Mouse (Mus musculus) olfactory bulb, adult 2 months (tissue): ENCODE measurements at regions not wholly inside any gene's neighbourhood (a gene's known extent, or its start where the extent isn't known, plus 50 kb on each side); places are given as distances from the start of the nearest gene placed in this dataset.

Experiments
- H3K27ac ChIP-seq: fragments of 200-500 bp; 2 replicates; pipeline ENCODE4 v1.5.1; 2012; ENCODE audit warnings: low read depth, low read length; ENCODE audit not compliant: insufficient read depth
- H3K4me1 ChIP-seq: fragments of 200-500 bp; 2 replicates; pipeline ENCODE4 v1.6.1; 2012; ENCODE audit warnings: low read length; ENCODE audit not compliant: control insufficient read depth, insufficient read depth
- H3K4me3 ChIP-seq: fragments of 200-500 bp; 2 replicates; pipeline ENCODE4 v1.5.1; 2012; ENCODE audit warnings: mild to moderate bottlenecking, low read depth, low read length, moderate library complexity; ENCODE audit not compliant: insufficient read depth
- CTCF ChIP-seq: fragments of 200-500 bp; IDR thresholded peaks from 2 replicates; pipeline ENCODE4 v1.5.1; 2012; ENCODE audit warnings: low read depth, mild to moderate bottlenecking, low read length, moderate library complexity; ENCODE audit not compliant: insufficient read depth
- POLR2A ChIP-seq: fragments of 200-500 bp; IDR thresholded peaks from 2 replicates; pipeline ENCODE4 v1.6.1; 2012; ENCODE audit warnings: mild to moderate bottlenecking, low read depth, low read length, moderate library complexity; ENCODE audit not compliant: insufficient read depth
- WGBS: fragments of 180-500 bp; shearing (Covaris S2); methylation state at CpG from one replicate; pipeline ENCODE4 v1.1.7; 2018; 5-methylcytosine and 5-hydroxymethylcytosine counted together

DNA sequence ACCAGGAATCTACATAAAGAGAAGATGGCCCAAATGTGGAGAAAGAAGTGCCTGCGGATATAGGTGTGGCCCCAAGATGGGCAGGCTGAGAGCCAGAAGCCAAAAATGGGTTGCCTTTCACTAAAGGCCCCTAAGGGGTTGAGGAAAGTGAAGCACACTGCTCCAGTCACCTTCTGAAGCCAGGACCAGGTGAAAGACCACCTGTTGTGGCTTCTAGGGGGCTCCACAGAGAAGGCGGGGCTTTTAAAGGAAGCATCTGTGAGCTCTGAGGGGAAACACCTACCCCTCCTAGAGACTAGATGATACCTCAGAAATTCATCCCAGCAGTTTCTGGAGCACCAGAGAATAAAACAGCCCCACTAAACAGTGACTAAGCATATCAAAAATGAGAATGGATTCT is 105.1 kb downstream of the Setd4 start:
- Histone ChIP-seq H3K27ac (no peak overlapping the region), H3K4me3 (no peak overlapping the region), H3K4me1 (no peaks in the 10 kb centered on the region)
- 95% methylated on average over 2 of the region's 2 CpGs for WGBS
- TF ChIP-seq POLR2A, result no peak
- TF ChIP-seq CTCF, result no peak

DNA sequence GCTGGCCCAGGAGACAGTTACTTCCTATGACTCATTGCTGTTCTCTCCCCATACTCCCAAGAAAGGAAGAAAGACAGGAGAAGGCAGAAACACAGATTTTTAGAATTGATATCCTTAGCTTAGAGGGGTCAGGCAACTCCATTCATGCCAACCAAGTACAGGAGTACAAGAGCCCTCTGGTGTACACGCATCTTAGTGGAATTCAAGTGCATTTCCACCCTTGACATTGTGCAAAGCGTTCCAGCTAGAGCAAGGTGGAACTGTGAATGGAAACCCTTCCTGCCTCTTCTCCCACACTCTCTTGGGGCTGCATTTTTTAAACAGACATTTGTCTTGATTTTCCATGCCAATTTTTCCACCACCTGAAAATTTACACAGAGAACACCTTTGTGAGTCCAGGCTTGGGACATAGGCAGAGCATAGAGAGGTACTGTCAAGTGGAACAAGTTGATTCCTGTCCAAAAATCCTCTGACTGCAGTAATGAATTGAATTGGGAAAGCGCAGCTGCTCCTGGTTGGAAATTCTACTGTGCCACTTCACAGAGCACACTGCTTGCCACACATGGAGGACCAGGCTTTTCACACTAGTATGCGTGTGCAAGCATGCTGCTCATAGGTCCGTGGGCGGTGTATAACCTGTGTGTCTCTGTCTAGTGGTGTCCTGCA is 110.4 kb downstream of the Setd4 start:
- 87% methylated on average over 6 of the region's 6 CpGs for WGBS
- no peak for TF ChIP-seq CTCF
- TF ChIP-seq POLR2A, result no peak
- no peaks in the 10 kb centered on the region for H3K4me1 ChIP-seq
- H3K4me3 ChIP-seq, result no peak overlapping the region
- H3K27ac ChIP-seq, result no peak overlapping the region

DNA sequence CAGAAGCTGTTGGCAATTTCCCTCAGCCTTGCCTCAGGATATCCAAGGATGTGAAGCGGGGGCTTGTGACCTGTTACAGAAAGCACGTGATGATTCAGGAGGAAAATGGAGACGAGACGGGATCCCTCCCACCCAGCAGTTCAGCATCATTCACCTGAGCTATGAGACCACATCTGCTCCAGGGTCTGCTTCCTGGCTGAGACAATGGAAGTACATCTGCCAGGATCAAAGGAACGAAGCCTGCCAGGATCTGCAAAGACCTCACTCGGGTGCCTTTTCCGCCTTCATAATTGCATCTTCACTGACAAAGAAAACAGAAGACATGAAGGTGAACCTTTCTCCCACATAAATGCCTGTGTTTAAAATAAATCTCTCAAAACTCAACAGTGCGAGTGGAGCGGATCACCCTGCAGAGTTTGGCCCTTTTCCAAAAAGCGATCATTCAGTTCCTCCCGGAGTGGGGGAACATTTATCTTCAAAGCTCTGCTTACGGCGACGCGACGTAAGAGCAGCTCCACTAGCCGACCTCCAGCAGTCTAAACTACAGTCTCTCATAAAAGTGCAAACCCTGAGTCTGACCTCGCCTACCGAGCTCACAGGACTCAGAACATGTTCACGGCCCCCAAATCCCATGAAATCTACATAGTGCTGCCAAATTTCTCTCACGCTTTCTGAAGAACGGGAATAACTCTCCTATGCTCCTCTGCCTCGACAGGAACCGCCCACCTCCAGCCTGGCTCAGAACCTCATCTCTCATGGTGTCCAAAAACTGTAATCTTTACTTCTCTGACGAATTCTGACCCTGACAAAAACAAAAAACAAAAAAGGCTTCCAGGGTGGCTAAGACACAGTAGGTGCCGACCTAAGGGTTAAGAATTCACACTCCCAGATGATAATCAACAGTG is 117.0 kb downstream of the Setd4 start:
- 25% methylated on average over 26 of the region's 26 CpGs for WGBS
- H3K4me1 ChIP-seq, result peaks cover 2% of the 10 kb centered on the region
- no peak for TF ChIP-seq POLR2A
- TF ChIP-seq CTCF, result no peak
- H3K4me3 ChIP-seq, result no peak overlapping the region
- no peak overlapping the region for H3K27ac ChIP-seq

DNA sequence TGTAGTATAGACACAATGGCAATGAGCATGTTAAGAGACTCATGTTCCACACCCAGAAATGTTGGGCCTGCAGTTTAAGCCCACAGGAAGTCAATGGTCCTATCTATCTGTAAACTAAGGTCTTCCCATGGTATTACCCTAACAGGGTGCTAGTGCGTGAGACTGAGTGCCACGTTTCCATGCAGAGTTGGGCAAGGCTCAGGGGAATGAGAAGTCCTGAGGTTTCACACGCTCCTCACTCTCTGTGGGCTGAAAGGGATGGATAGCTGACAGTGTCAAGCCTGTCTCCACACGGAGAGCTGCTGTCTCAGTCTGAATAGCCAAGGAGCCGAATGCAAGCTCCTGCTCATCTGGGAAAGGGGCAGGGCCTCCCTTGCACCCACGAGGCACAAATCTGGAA is 133.9 kb downstream of the Setd4 start:
- Histone ChIP-seq H3K27ac (no peak overlapping the region), H3K4me1 (no peaks in the 10 kb centered on the region), H3K4me3 (no peak overlapping the region)
- 82% methylated on average over 6 of the region's 6 CpGs for WGBS
- TF ChIP-seq CTCF (no peak), POLR2A (no peak)

DNA sequence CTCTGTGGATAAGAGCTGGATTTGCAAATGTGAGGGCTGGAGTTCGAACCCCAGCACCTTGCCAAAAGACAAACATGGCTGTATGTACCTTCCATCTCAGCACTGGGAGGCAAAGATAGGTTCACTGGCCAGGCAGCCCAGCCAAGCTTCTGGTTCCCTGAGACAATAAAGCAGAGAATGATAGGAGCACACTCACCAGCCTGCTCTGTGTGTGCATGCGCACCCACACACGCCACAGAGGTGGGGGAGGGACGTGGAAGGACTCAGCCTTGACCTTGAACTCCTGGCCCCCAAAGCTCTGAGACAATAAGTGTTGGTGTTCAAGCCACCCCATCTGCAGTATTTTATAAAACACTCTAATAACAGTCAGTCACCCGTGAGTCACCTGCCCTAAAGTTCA is 138.1 kb downstream of the Setd4 start:
- no peak overlapping the region for H3K4me3 ChIP-seq
- TF ChIP-seq CTCF (no peak), POLR2A (no peak)
- 95% methylated on average over 5 of the region's 5 CpGs for WGBS

DNA sequence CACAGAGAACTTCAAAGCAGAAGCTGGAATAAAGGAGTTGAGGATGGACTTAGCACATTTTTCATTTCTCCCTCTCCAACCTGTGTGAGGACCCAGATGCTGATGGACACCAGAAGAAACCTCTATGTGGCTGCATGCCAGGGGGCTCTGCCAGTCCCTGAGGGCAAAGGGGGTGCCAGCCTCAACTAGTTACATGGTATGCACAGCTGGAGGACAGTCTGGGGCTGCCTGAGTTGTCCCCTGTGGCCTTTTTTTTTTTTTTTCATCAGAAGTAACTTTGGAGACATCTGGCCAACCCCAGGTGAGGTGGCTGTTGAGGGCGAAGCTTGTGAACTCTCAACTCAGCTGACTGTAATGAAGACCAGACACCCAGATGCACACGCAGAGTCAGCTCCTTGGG is 139.0 kb downstream of the Setd4 start:
- no peak for TF ChIP-seq POLR2A
- no peak for TF ChIP-seq CTCF
- H3K4me3 ChIP-seq, result no peak overlapping the region
- WGBS, result 85% methylated on average over 2 of the region's 2 CpGs
- H3K4me1 ChIP-seq, result no peaks in the 10 kb centered on the region
- no peak overlapping the region for H3K27ac ChIP-seq

More for the DNA sequence above, 138.1 kb downstream of the Setd4 start:
- no peak overlapping the region for H3K27ac ChIP-seq
- no peaks in the 10 kb centered on the region for H3K4me1 ChIP-seq

DNA sequence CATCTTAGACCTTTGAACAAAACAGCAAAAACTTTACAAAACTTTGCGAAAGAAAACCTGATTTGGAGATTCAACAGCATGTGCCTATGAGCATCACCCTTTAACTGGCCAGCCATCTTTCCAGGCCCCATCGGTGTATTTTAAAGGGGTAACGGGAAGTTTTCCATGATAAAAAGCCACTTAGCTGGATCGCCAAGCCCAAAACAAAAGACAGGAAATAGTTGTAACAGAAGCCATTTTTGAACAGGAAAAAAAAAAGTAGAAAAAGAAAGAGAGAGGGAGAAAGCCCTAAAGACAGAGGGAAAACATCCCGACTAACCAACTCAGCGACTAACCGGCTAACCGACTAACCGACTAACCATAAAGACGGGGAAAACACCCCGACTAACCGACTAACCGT is 140.5 kb downstream of the Setd4 start:
- WGBS, result 82% methylated on average over 13 of the region's 13 CpGs
- TF ChIP-seq POLR2A (no peak), CTCF (no peak)
- Histone ChIP-seq H3K4me1 (peaks cover 7% of the 10 kb centered on the region; the same call in 1 of the 2 replicates), H3K4me3 (no peak overlapping the region), H3K27ac (no peak overlapping the region)

DNA sequence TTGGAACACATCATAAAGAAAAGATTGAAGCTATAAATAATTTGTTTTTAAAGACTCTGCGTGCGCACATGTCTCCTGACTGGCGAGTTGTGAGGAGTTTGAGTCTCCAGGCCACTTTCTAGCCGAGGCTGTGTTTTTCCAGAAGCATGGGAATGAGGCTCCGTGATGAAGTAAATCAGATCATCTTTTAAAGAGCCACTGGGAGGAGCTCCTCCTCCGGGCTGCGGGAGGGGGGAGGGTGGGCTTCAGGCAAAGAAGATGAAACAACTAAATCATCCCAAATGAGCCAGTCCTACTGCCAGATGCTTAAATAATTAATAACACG is 141.6 kb downstream of the Setd4 start:
- Histone ChIP-seq H3K4me3 (no peak overlapping the region), H3K27ac (no peak overlapping the region), H3K4me1 (peaks cover 7% of the 10 kb centered on the region; the same call in 1 of the 2 replicates)
- TF ChIP-seq POLR2A (no peak), CTCF (no peak)
- WGBS, result 51% methylated on average over 8 of the region's 8 CpGs
